Mouse (Mus musculus) urinary bladder, adult 18-20 months (tissue): ENCODE measurements around the gene Spdef.

Experiments used
- DNase-seq, 2 experiments: peaks; one replicate each; pipeline ENCODE4 v3.0.0; 2022; ENCODE audit warnings: low spot score in 2 of 2, mixed read lengths in 2 of 2

Spdef gene

DNA sequence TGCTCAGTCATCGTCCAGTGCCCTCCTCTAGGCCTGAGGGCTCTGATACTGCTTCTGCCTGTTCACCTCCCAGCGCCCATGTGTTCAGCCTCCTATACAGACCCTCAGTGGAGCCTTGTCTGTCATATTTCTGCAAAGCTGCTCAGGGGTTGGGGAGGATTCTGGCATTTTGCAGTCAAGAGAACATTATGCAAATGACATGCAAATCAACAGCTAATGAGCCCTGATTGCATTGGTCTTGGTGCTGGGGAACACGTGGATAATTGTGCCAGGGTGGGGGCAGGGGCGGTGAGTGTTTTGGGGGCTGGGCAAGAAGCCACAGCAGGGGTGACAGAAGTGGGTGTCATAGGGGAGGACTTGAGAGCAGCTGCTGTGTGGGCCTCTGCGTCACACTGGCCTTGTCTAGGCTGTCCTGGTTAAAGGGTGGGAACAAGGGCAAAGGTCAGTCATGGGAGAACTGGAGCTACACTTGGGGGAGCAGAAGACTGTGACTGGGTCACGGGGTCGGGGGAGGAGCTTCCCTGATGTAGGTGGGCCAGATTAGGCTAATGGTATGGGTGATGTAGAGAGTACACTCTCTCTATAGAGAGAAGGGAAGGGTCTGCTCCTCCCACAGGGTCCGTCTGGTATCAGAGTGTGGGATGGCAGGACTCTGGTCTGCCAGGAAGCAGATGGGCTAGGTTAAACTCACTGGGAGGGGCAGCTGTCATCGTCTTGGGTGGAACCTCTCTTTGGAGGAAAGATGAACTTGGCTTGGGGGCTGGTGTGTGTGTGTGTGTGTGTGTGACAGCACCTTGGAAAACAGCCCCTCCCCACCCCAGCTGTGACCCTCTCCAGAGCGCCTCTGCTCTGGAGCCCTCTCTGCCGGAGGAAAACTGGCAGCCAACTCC, 49.6 kb downstream of the Spdef start:
- no peak for DNase-seq

GRCm38 (mm10) chr17:27677756-27678155, 51.0 kb downstream of the Spdef start:
- no peak for DNase-seq

DNA sequence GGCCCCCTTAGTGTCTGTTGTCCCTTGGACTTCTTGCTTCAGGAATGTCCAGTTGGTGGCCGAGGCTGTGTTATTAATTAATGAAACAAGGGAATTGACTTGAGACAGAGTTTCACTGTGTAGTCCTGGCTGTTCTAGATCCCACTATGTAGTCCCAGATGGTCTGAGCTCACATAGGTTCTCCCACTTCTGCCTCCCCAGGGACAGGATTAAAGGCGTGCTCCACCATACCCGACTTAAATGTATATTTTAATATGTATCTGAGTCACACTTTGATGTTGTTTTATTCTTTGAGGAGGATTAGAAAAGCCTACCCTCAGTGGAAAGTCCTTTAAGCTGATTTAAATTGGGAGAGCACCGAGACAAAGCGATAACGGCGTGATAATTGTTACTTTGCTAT, 52.5 kb downstream of the Spdef start:
- DNase-seq = no peak

- no peak for DNase-seq
Measured at GRCm38 (mm10) chr17:27675453-27675852, 53.3 kb downstream of the Spdef start.

DNA sequence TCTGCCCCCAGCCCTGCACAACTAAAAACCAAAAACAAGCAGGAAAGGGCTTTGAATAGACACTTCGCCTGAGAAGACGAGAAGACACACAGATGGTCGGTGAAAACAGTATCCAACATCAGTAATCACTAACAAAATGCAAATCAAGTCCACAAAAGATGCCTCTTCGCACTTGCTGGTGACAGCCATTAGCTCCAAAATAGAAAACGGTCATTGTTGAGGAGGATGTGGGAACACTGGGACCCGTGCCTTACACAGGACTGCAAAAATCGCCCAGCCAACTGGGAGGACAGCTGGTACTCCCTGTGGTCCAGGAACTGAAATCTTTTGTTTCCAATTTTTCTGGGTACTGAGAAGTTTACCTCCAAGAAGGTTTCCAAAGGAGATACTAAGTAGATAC, 54.8 kb downstream of the Spdef start:
- DNase-seq = no peak

DNA sequence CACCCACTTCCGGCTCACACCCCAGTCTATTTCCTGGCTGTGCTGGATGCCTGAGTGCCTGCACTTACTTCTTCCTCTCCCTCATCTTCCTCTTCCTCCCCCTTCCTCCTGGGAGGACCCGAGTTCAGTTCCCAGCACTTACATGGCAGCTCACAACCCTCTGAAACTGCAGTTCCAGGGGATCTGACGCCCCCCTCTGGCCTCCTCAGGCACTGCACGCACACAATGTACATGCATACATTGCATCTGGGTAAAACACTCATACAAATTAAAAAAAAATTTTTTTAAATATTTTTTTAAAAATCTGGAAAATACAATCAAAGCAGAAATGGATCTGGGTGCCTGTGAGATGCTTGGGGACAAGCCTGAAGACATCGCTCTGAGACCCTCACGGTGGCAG, 57.0 kb downstream of the Spdef start:
- no peak for DNase-seq
